Mouse (Mus musculus) neutrophil, adult 5-6 weeks (primary cell): ENCODE measurements at regions not wholly inside any gene's neighbourhood (a gene's known extent, or its start where the extent isn't known, plus 50 kb on each side); places are given as distances from the start of the nearest gene placed in this dataset.

ENCODE experiments used
- ATAC-seq: fragments of 151-379, 151-347 bp; 2 replicates; pipeline ENCODE4 v1.8.0; 2017; ENCODE audit warnings: mild to moderate bottlenecking, moderate TSS enrichment; ENCODE audit not compliant: insufficient number of reproducible peaks, poor library complexity, low FRiP score, severe bottlenecking; ENCODE audit errors: extremely low read depth

DNA sequence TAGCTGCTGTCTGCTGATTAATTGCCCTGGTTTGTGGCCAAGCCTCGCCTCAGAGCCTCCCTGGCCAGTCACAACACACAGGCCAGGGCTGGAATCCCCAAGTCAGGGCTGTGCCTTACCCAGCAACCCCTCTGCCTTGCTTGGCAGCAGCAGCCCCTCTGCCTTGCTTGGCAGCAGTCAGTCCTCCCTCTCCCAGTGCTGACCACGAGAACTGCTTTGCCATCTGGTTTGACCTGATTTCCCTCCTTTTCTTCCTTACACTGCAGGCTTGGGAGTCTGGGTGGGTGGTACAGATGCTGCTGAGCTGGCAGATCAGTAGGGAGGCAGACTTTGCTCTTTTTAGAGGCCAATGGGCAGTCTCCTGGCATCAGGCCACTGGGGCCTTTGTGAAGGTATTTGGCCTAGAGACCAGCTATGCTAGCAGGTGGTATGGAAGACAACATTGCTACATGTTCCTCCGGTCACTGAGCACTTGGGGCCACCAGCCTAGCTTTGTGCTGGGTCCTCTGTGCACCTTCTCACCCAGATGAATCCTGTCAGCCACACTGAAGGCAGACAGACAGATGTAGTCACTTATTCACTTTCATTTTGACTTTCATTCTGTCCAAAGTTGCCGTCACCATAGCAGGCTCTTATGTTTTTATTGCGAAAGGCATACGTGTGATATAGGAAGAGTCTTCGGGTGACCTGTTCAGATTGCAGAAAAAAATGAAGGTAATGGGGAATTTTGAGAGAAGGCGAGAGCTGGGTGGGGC is 64.4 kb upstream of the Cpeb4 start:
- no peak for ATAC-seq

DNA sequence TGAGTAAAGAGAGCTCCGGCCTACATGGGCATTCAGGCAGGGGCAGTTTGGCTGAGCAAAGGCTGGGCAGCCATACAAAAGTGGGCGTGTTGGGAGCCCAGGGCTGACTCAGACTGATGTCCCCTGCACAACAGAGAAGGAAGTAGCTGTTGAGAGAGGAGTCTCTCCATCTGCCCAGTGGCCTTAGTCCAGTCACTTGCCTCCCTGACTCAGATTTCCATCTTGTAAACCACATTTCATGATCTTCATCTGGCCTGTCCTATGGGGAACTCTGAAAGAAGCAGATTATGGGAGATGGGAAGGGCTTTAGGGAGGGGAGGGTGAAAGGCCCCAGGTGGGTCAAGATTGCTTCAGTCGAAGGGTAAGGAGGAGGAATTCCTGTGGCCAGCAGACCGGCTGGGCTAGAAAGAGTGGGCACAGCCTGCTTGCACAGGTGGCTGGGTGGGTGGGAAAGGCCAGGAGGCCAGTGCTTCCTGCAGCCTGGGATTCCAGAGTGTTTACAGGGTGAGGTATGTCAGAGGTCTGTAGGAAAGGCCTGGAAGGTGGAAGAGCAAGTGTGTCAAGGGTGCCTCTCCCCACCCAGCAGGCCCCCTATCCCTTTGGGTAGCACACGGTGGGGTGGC is 63.7 kb upstream of the Cpeb4 start:
- no peak for ATAC-seq

DNA sequence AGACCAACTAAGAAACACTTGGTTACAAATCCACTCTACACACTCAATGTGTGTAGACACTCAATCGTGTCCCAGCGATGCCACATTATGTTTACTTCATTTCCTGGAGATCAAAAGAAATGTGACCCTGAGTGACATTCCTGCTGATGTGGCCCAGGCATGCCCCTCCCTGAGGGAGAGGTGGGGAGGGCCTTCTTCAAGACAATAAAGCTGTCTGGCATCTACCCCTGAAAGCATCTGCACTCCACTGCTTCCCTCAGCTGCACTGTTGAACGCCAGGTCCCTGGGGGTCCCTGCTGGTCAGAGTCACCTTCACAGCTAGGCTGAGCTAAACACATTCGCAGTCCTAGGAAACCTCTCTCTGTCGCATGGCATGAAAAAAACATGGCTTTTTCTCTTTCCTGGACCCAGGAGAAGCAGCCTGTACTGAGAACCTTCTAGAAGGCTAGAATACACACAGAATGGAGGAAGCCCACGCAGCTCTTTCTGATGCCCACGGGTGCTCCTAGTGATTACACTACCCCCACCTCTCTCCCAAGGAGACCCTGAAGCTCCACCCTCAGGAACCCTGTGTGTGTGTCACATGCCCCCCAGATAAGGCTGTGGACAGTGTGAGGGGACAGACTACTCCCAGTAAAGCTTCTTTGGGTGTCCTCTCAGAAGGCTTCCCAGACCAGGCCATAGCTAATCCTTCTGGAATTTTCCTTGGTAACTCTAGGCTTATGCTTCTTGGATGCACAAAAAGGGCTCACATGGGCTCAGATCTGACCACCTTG is 61.8 kb upstream of the Cpeb4 start:
- ATAC-seq: no peak

- 0 out of 2 replicates have a peak, but pooled peaks have one; percentile 33 for ATAC-seq
Observed at GRCm38 (mm10) chr11:31812215-31812614, 59.8 kb upstream of the Cpeb4 start.

- peak; percentile 91 for ATAC-seq
Observed at GRCm38 (mm10) chr11:31814616-31815015, 57.4 kb upstream of the Cpeb4 start.

- no peak for ATAC-seq
Observed at GRCm38 (mm10) chr11:31815855-31816488, 56.0 kb upstream of the Cpeb4 start.

GRCm38 (mm10) chr11:31818032-31818431 is 54.0 kb upstream of the Cpeb4 start:
- no peak for ATAC-seq

- ATAC-seq: no peak
Observed at GRCm38 (mm10) chr11:31819964-31820363, 52.0 kb upstream of the Cpeb4 start.

GRCm38 (mm10) chr11:31821479-31822411 is 50.3 kb upstream of the Cpeb4 start:
- no peak; the same call in 1 of the 2 replicates for ATAC-seq
